Mouse (Mus musculus) E14TG2a.4 (cell line): Measurements from ENCODE around the gene Rbms3.

Experiments
- CTCF ChIP-seq: conservative IDR thresholded peaks from 2 replicates; pipeline ENCODE4 v1.5.1; 2014; ENCODE audit warnings: low read length
- POU5F1 ChIP-seq: IDR thresholded peaks from 2 replicates; pipeline ENCODE4 v1.6.1; 2014; ENCODE audit warnings: low read length, borderline replicate concordance

DNA sequence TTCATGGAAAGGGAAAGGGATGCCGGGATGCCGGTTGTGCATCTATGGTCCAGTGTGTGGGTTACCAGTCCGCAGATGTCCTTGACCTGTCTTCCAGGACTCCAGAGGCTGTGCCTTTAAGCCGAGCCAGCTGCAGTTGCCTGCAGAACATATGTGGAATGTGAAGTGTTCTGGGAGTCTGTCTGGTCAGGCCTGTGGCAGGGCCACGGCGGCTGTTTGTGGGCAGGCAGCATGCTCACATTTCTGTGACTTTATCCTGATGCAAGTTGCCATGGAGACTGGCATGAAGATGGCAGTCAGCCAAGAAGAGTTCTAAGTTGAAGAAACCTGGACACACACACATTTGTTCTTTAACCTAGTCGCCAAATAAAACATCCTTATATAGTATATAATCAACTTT, 187.1 kb downstream of the Rbms3 start:
- TF ChIP-seq CTCF (no peak), POU5F1 (no peak)
